ENCODE assay signal across 20 mouse cellular contexts in the genomic region with DNA sequence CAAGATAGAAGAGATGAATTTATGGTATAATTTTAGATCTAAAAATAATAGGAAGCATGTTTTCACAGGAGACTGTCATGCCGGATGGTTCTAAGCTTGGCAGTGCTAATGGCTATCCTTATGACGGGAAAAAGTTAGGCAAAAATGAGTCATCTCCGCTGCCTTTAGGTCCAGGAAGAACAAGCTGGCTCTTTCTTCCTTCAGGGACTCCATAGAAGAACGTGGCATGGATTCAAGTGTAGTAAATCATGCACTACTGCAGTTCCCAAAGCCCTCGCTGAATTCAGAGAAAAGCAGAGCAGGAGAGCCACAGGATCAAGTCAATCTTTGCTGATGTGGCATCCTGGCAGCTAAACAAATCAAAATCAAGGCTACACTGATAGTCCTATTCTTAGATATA. TPM values are rescaled to one million over a fixed set of nuclear protein-coding genes. Genes with fewer than 3 reads are reported as not detected.
A peak's percentile ranks its signal among the peaks of the same experiment; 100 is the strongest.
DNase-seq lines count a peak whose midpoint lies in the region; ATAC-seq and TF ChIP-seq lines count a peak whose summit lies in the region.
"Had no signal": no experiment of that assay in that cellular context is flagged by ENCODE, and none has a peak within 500 bp of the region (broad histone marks: within the 10 kb centered on the region; RNA-seq: fewer than 3 reads in every experiment).

No protein-coding gene starts in this region.

- H3K4me2 ChIP-seq in liver, postnatal 0 days (ENCODE audit: low read depth, low read length), result no peak overlapping the region
- H3K4me2 ChIP-seq in liver, embryonic 11.5 days, result no peak overlapping the region
- H3K4me2 ChIP-seq in neural tube, embryonic 15.5 days, result no peak overlapping the region
- H3K4me2 ChIP-seq: heart, embryonic 12.5 days; intestine, embryonic 15.5 days; liver, embryonic 12.5 days; midbrain, embryonic 12.5 days had no signal

- no peaks in the 10 kb centered on the region for H3K9me3 ChIP-seq in liver, postnatal 0 days (ENCODE audit: low read length)
- no peaks in the 10 kb centered on the region for H3K9me3 ChIP-seq in liver, embryonic 11.5 days (ENCODE audit: control insufficient read depth, low read length)
- H3K9me3 ChIP-seq in neural tube, embryonic 15.5 days (replicated peaks), result no peaks in the 10 kb centered on the region
- H3K9me3 ChIP-seq: forebrain, embryonic 10.5 days; heart, embryonic 12.5 days; hindbrain, embryonic 10.5 days; intestine, embryonic 15.5 days; liver, embryonic 12.5 days; midbrain, embryonic 12.5 days had no signal

- H3K9ac ChIP-seq in liver, postnatal 0 days (replicated peaks), result no peak overlapping the region
- H3K9ac ChIP-seq in liver, embryonic 11.5 days (ENCODE audit: low read depth, low read length), result no peak overlapping the region
- H3K9ac ChIP-seq in neural tube, embryonic 15.5 days (replicated peaks), result no peak overlapping the region
- H3K9ac ChIP-seq: heart, embryonic 12.5 days; intestine, embryonic 15.5 days; liver, embryonic 12.5 days; midbrain, embryonic 12.5 days had no signal

- TF ChIP-seq CTCF in liver, postnatal 0 days (IDR thresholded peaks at IDR 0.05; ENCODE audit: low read depth), result no peak

- no peak for ATAC-seq in liver, postnatal 0 days
- no peak for ATAC-seq in liver, embryonic 11.5 days (replicated peaks; ENCODE audit: low FRiP score)
- no peak for ATAC-seq in neural tube, embryonic 15.5 days (ENCODE audit: low FRiP score)
- ATAC-seq: intestine, embryonic 15.5 days; liver, embryonic 12.5 days had no signal

- H3K4me1 ChIP-seq in liver, postnatal 0 days (ENCODE audit: insufficient read depth), result no peaks in the 10 kb centered on the region
- H3K4me1 ChIP-seq in liver, embryonic 11.5 days (replicated peaks; ENCODE audit: control insufficient read depth, insufficient read depth, low read length), result no peaks in the 10 kb centered on the region
- 0 out of 2 replicates have a peak, but pooled peaks cover 2% of the 10 kb centered on the region for H3K4me1 ChIP-seq in neural tube, embryonic 15.5 days
- H3K4me1 ChIP-seq: forebrain, embryonic 10.5 days; hindbrain, embryonic 10.5 days; midbrain, embryonic 12.5 days had no signal

- no peaks in the 10 kb centered on the region for H3K27me3 ChIP-seq in liver, postnatal 0 days (ENCODE audit: insufficient read depth, low read length)
- H3K27me3 ChIP-seq in liver, embryonic 11.5 days (replicated peaks; ENCODE audit: control insufficient read depth, insufficient read depth, low read length), result no peaks in the 10 kb centered on the region
- no peaks in the 10 kb centered on the region for H3K27me3 ChIP-seq in neural tube, embryonic 15.5 days (replicated peaks)
- H3K27me3 ChIP-seq: heart, embryonic 12.5 days; intestine, embryonic 15.5 days; liver, embryonic 12.5 days; midbrain, embryonic 12.5 days had no signal

- peaks cover 49% of the 10 kb centered on the region for H3K36me3 ChIP-seq in liver, postnatal 0 days (replicated peaks; ENCODE audit: insufficient read depth, low read length)
- peaks cover 4% of the 10 kb centered on the region; the same call in 1 of the 2 replicates for H3K36me3 ChIP-seq in liver, embryonic 11.5 days (ENCODE audit: control insufficient read depth, insufficient read depth, low read length)
- peaks cover 6% of the 10 kb centered on the region; the same call in 1 of the 2 replicates for H3K36me3 ChIP-seq in neural tube, embryonic 15.5 days
- H3K36me3 ChIP-seq: heart, embryonic 12.5 days had no signal

- peak; percentile 44; the same call in 1 of the 2 replicates for TF ChIP-seq EP300 in liver, postnatal 0 days (IDR thresholded peaks at IDR 0.05; ENCODE audit: low read depth)

- peak; percentile 45 for DNase-seq in gastrocnemius, adult 18-20 months (ENCODE audit: low spot score)
- no peak for DNase-seq in gastrocnemius, postnatal 14 days
- no peak for DNase-seq in liver, postnatal 0 days
- no peak for DNase-seq in liver, embryonic 11.5 days (ENCODE audit: low spot score)
- peak; percentile 53 for DNase-seq in adrenal gland, postnatal 10 days
- no peak for DNase-seq in cerebellum, postnatal 4 days (ENCODE audit: low spot score in 2 of 2)
- no peak for DNase-seq in retina, embryonic 14.5 days (ENCODE audit: low spot score)
- DNase-seq: cerebellum, postnatal 25 days; lung, postnatal 14 days; retina, postnatal 1 day; thymus, adult 18-20 months had no signal

- 80% methylated on average over 5 of the region's 5 CpGs for WGBS in liver, postnatal 0 days (ENCODE audit: insufficient replicate concordance)
- 84% methylated on average over 5 of the region's 5 CpGs for WGBS in liver, embryonic 11.5 days
- 67% methylated on average over 5 of the region's 5 CpGs for WGBS in neural tube, embryonic 15.5 days

- no peak overlapping the region for H3K27ac ChIP-seq in liver, postnatal 0 days (ENCODE audit: low read depth)
- H3K27ac ChIP-seq in liver, embryonic 11.5 days (ENCODE audit: low read depth, low read length), result no peak overlapping the region
- 0 out of 2 replicates have a peak overlapping the region, but pooled peaks have one; percentile 3 for H3K27ac ChIP-seq in neural tube, embryonic 15.5 days (replicated peaks)
- H3K27ac ChIP-seq: forebrain, embryonic 10.5 days; hindbrain, embryonic 10.5 days; intestine, embryonic 15.5 days; layer of hippocampus, adult 2 months; liver, embryonic 12.5 days; midbrain, embryonic 12.5 days had no signal

- H3K4me3 ChIP-seq in liver, postnatal 0 days (ENCODE audit: low read depth, low read length), result no peak overlapping the region
- no peak overlapping the region for H3K4me3 ChIP-seq in liver, embryonic 11.5 days (ENCODE audit: low read depth, low read length)
- no peak overlapping the region for H3K4me3 ChIP-seq in neural tube, embryonic 15.5 days (replicated peaks)
- H3K4me3 ChIP-seq: forebrain, embryonic 10.5 days; heart, embryonic 12.5 days; hindbrain, embryonic 10.5 days; intestine, embryonic 15.5 days; layer of hippocampus, adult 2 months; liver, embryonic 12.5 days; midbrain, embryonic 12.5 days had no signal

- intact Hi-C loops in gastrocnemius, postnatal 14 days (cut with DNase I; ENCODE audit: low total_unique reads), result no loop called here

RNA-seq across cellular contexts. Expression of a gene that starts 50.2 kb away (rescaled TPM):
- total RNA-seq in gastrocnemius, adult 18-20 months (2021), result not detected
- not detected for total RNA-seq in gastrocnemius, postnatal 14 days (2021)
- 0.18 and 0.33 TPM in 2 replicates for polyA plus RNA-seq in liver, postnatal 0 days (2015; fragmentation: Nextera tagmentation; extraction: Ambion mirVana)
- polyA plus RNA-seq in liver, embryonic 11.5 days (2014; fragmentation: Nextera tagmentation; extraction: Ambion mirVana), result 2.8 and 3.3 TPM in 2 replicates
- under 1 TPM; 0.33 to 1.00 TPM for total RNA-seq in adrenal gland, postnatal 10 days (2021)
- polyA plus RNA-seq in neural tube, embryonic 15.5 days (2015; fragmentation: Nextera tagmentation; extraction: Ambion mirVana), result 1.1 and 1.5 TPM in 2 replicates
- total RNA-seq: gastrocnemius, adult 8-10 months; layer of hippocampus, adult 2 months had no signal

Comparison
In these comparisons a context has a peak if more than half of its experiments do, and no peak if none do; other contexts are left out.
1. DNase-seq: peak in gastrocnemius, adult 18-20 months (single experiment) and adrenal gland, postnatal 10 days (single experiment); none in gastrocnemius, postnatal 14 days (single experiment), liver, postnatal 0 days (single experiment), liver, embryonic 11.5 days (single experiment), cerebellum, postnatal 4 days (0 of 2) and retina, embryonic 14.5 days (single experiment).